Mouse (Mus musculus) MN1 (cell line): ENCODE measurements around the gene Prrc2b.

Experiments
- DNase-seq: peaks from one replicate; pipeline ENCODE4 v3.0.0-alpha.2; 2016; ENCODE audit warnings: low spot score

The Prrc2b gene

DNA sequence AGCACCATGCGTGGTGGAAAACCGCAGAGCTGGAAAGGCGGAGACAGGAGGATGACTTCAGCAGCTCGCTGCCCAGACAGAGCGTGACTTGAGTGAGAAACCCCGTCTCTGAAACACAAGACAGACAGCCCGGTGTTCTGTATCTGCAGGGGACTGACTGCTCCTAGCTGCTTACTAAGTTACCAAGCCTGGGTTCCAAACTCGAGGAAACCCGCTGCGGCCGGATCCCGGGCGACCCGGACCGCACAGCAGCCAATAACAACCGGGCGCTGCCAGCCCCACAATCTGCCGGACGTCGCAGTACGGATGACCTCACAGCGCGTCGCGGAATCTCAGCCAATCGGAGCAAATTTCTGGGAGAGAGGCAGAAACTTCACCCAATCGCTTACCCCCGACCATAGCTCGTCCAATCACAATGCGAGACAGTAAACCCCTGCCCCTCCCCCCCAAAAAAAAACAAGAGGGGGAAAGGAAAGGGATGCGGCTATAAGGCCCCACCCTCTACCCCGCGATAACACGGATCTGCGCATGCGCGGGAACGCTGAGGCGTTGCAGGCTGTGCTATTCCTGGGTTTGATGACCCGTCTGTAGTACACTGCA, 13.1 kb upstream of the Prrc2b start:
- peak; percentile 99 for DNase-seq

DNA sequence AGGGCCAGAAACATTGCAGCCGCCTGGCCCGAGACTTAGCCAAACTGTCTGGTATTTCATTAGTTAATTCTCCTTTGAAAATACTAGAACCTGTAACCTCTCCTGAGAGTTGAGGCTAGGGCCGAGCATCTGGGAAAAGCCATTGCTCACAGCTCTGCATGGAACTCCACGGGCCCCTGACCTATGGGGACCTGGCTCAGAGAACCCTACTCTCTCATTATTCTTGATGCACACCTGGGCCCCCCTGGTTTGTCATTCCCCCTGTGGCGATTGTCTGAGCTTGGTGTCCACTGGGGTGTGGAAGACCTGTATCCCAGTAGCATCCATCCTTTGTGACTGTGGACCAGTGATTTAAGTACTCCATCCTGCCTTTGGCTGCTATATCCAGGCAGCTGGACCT, 11.5 kb upstream of the Prrc2b start:
- no peak for DNase-seq

GRCm38 (mm10) chr2:32140498-32140934, 10.4 kb upstream of the Prrc2b start:
- DNase-seq = peak; percentile 81

- no peak for DNase-seq
Measured at GRCm38 (mm10) chr2:32141602-32142001, 9.3 kb upstream of the Prrc2b start.

GRCm38 (mm10) chr2:32142368-32142767, 8.5 kb upstream of the Prrc2b start:
- no peak for DNase-seq

GRCm38 (mm10) chr2:32144633-32145032, 6.2 kb upstream of the Prrc2b start:
- no peak for DNase-seq

GRCm38 (mm10) chr2:32146617-32147162, 4.2 kb upstream of the Prrc2b start:
- peak; percentile 75 for DNase-seq

GRCm38 (mm10) chr2:32150135-32150534, 747 bp upstream of the Prrc2b start:
- DNase-seq = no peak

DNA sequence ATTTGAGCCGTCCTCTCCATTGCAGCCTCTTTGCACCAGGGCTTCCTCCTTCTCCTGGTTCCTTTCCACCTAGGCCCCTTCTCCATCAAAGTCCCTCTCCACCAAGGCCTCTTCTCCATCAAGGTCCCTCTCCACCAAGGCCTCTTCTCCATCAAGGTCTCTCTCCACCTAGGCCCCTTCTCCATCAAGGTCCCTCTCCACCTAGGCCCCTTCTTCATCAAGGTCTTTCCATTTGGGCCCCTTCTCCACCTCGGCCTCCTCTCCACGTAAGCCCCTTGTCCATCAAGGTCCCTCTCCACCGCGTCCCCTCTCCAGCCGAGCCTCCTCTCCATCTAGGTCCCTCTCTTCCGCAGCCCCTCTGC, 339 bp upstream of the Prrc2b start:
- no peak for DNase-seq

GRCm38 (mm10) chr2:32151660-32152366, 931 bp downstream of the Prrc2b start:
- peak; percentile 51 for DNase-seq

DNA sequence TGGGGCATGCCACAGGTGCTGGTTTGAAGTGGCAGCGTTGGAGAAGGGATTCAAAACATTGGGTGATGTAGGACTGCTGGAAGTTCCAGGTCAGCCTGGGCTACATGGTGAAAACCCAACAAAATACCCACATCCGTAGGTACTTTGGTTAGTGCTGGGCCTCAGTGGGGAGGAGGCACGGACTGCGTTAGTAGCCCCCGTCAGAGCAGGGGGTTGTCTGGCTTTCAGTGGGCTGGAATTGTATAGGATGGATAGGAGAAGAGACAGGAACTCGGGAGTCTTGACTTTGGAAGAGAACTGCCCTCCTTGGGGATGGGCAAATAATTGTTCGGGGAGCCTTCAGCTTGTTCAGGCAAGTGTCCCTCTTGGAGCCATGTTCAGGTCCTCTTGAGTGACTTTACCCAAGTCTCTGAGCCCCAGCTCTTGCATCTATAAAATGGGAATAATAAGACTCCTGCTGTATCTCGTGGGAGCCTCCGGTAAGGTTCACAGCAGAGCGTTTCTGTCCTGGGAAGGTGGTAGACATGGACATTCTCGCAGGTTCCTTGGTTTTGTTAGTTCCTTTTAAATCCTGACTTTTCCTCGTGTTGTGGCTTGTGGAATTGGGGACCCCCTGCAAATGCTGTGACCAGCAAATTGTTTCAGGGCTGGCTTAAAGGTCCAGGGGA, 1.6 kb downstream of the Prrc2b start:
- DNase-seq = no peak

GRCm38 (mm10) chr2:32153041-32153790, 2.3 kb downstream of the Prrc2b start:
- DNase-seq = peak; percentile 51

- no peak for DNase-seq
Measured at GRCm38 (mm10) chr2:32153791-32154119, 2.9 kb downstream of the Prrc2b start.

- DNase-seq = no peak
Measured at GRCm38 (mm10) chr2:32154334-32154997, 3.6 kb downstream of the Prrc2b start.

DNA sequence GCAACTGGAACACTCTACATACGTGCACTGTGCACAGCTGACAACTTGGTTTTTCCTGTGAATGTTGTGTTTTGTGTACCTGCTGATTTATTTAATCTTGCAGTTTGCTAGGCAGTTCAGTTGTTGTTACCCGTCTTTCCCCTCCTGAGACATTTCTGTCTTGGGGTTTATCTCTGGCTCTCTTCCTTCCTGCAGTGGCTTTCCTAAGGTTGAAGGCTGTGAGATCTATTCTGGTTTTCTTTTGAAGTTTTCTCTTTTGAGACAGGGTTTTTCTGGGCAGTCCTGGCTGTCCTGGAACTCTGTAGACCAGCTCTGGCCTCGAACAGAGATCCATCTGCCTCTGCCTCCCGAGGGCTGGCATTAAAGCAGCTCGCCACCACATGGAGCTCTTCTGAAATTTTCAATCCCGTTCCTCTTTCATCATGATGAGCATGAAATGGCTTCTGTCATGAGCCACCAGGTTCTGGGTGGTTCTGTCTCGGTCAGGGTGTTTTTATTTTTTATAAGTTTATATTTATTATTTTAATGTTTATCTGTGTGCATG, 4.2 kb downstream of the Prrc2b start:
- no peak for DNase-seq

GRCm38 (mm10) chr2:32155614-32156013, 4.7 kb downstream of the Prrc2b start:
- no peak for DNase-seq

- no peak for DNase-seq
Measured at GRCm38 (mm10) chr2:32156645-32157044, 5.8 kb downstream of the Prrc2b start.

GRCm38 (mm10) chr2:32157328-32157727, 6.4 kb downstream of the Prrc2b start:
- DNase-seq = no peak

- DNase-seq = no peak
Measured at GRCm38 (mm10) chr2:32158616-32159239, 7.8 kb downstream of the Prrc2b start.

GRCm38 (mm10) chr2:32160525-32160924, 9.6 kb downstream of the Prrc2b start:
- DNase-seq = peak; percentile 90

DNA sequence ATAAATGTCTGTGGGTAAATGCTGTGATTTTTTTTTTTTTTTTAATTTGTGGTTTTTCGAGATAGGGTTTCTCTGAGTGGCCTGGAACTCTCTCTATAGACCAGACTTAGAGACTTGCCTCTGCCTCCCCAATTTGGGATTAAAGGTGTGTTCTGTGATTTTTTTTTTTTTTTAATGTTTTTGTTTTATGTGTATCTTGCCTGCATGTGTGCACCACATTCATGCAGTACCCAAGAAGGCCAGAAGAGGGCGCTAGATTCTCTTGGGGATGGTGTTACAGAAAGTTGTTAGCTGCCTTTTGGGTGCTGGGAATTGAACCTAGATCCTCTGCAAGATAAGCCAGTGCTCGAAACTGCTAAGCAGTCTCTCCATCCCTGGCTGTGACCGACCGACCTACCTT, 10.1 kb downstream of the Prrc2b start:
- no peak for DNase-seq
